Mouse (Mus musculus): ENCODE data around the gene Gm11037.

DNA sequence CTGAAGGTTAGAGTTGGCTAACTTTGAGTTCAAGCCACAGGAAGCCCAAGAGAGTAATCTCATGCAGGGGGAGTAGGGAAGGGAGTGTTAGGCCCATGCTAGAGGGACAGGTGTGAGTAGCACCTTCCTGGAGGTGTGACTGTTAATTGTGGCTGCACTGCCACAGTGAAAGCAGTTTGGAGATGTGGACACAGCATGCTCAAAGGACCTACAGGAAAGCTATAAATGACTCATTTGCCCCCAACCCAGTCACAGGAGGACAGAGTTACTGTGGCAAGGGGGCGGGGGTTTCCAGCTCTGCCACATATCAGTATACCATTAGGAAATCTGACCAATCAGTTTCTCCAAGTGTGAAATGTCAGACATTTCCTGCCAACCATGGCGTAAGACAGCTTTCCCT lies 12.2 kb downstream of the Gm11037 start:
- TF ChIP-seq POLR2A (IDR thresholded peaks at IDR 0.05; ENCODE audit: control insufficient read depth, extremely low read depth, insufficient read depth, low read length, poor library complexity) (no peak), CTCF (IDR thresholded peaks at IDR 0.05; ENCODE audit: borderline replicate concordance, control insufficient read depth, extremely low read depth, insufficient read depth, low read length, poor library complexity) (no peak)
